Mouse (Mus musculus) brown adipose tissue, adult 24 weeks (tissue): ENCODE measurements at regions not wholly inside any gene's neighbourhood (a gene's known extent, or its start where the extent isn't known, plus 50 kb on each side); places are given as distances from the start of the nearest gene placed in this dataset.
"Not testable (repeated sequence)": the region's sequence is repeated elsewhere in the genome, so short reads cannot be mapped to it uniquely, and the experiment has no call there.

Experiments used
- H3K27ac ChIP-seq: fragments of 200-500 bp; replicated peaks from 2 replicates; pipeline ENCODE4 v1.5.1; 2012; ENCODE audit warnings: low read depth, mild to moderate bottlenecking, low read length
- H3K4me1 ChIP-seq: fragments of 200-500 bp; 2 replicates; pipeline ENCODE4 v1.6.1; 2012; ENCODE audit warnings: low read length, mixed read lengths; ENCODE audit not compliant: control insufficient read depth, insufficient read depth, insufficient read length
- H3K4me3 ChIP-seq: fragments of 200-500 bp; 2 replicates; pipeline ENCODE4 v1.5.1; 2012; ENCODE audit warnings: low read depth, mild to moderate bottlenecking, low read length, moderate library complexity; ENCODE audit not compliant: insufficient read depth

DNA sequence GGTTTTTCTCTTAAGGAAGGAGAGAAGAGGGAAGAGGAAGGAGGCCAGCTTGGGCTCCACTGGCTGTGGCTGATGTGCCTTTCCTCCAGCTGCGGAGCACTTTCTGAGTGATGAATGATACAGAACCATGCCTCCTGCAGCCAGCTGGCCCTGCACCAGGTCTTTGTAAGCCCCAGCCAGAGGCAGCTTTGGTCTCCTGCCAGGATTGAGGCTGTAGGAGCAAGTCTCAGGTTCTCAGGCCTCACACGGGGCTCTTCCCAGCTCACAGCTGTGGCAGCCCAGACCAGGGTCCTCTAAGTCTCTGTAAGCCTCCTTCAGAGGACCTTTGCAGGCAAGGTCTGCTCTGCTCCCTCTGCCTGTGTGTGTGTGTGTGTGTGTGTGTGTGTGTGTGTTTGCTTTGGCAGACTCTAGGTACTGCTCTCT is 94.6 kb downstream of the Phlda1 start:
- Histone ChIP-seq H3K4me1 (no peaks in the 10 kb centered on the region), H3K27ac (no peak overlapping the region), H3K4me3 (no peak overlapping the region)

DNA sequence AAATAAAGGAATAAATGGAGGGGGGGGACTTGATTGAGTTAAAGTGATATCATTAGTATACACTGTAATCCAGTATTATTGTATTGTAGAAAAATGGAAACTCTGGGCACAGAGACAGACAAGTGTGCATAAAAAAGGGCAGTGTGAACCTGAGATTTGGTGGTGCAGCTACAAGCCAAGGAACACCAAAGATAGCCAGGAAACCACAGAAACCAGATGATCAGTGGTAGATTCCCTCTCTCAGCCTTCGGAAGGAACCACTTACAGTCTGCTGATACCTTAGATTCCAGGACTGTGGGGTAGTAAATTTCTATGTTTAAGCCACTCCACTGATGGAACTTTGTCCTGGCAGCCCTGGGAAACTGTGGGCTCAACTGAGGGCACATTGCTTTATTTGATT is 97.1 kb downstream of the Phlda1 start:
- Histone ChIP-seq H3K4me1 (no peaks in the 10 kb centered on the region), H3K4me3 (no peak overlapping the region), H3K27ac (no peak overlapping the region)

DNA sequence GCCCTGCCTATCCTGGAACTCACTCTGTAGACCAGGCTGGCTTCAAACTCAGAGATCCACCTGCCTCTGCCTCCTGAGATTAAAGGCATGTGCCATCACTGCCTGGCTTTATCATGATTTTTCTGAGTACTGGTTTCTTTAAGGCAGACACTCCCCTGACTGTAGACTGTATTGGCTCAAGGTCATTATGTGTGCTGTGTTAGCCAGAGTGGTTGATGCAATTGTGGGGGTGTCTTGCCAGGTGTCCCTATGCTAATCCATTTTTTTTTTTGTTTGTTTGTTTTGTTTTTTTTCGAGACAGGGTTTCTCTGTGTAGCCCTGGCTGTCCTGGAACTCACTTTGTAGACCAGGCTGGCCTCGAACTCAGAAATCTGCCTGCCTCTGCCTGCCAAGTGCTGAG is 101.3 kb downstream of the Phlda1 start:
- not testable (repeated sequence) for H3K4me3 ChIP-seq, H3K27ac ChIP-seq, H3K4me1 ChIP-seq

DNA sequence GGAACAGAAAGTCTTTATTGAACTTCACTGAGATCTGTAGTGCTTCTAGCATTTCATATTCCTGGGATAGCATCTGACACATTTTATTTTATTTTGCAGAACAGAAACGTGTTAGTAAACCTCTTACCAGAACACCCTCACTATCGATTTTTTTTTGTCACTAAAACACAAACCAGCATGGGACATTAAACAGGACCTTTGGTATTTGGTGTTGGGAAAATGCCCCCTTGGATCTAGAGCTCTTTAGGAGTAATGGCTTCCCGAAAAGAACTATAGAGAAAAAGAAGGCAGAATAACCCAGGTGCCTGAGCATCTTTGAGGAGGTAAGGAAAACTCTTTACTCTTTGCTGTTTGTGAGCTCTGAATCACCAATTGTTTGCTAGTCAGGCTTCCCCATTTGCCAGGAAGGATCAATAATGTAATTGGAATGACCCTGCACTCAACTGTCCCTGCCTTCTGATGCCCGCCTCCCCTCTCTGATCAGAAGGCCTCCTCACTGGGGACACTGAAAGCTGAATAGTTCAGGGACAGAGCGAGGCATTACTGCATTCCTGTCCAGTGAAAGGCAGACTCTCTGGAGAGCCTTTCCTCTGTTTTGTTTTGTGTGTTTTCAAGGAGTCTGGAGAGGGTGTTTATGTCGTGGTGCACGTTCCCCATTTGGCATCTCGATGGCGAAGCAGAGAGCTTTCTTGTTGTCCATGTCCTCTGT is 102.5 kb downstream of the Phlda1 start:
- H3K27ac ChIP-seq, result no peak overlapping the region
- no peaks in the 10 kb centered on the region for H3K4me1 ChIP-seq
- no peak overlapping the region for H3K4me3 ChIP-seq

DNA sequence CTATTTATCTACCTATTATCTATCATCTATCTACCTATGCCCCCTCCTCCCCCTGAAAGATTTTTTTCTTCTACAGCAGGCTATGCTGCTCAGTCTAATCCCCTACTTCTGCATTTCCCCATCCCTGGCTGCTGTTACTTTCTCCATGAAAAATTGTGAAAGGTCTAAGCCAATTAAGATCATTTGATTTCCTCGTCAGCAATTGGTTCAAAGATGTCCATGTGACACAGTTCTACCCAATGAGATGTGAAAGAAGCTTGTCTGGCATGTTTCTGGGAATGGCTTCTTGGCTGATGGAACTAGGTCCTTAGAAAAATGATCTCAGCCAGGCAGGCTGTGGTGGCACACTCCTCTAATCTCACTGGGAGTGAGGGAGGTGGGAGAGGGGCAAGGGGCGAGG is 103.8 kb downstream of the Phlda1 start:
- Histone ChIP-seq H3K27ac (no peak overlapping the region), H3K4me3 (no peak overlapping the region), H3K4me1 (no peaks in the 10 kb centered on the region)

DNA sequence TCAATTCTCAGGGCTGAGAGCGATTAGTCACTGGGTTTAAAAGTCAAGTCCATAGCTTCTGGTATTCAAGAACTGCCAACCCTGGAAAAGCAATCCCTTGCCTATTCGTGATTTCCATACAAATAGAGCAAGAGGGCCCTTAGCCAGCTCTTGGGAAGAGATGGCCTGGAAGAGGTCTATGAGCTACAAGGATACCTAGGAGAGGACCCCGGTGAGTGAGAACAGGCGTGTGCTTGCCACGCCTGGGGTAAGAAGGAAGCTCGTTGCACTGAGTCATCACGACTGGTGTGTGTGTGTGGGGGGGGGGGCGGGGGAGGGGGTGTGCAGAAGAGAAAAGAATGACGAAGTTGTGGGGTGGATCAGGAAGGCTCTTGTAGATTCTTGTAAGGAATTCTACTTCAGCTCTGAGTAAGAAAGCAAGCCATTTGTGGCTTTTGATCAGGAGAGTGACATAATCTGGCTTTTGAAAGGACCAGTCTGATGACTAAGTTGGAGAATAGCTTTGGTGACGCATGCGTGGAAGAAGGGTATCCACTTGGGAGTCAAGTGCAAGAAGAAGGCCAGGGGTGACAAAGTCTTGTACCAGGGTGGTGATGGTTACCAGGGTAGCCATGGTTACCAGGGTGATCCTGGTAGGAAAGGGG is 113.7 kb downstream of the Phlda1 start:
- no peaks in the 10 kb centered on the region for H3K4me1 ChIP-seq
- H3K27ac ChIP-seq, result no peak overlapping the region
- no peak overlapping the region for H3K4me3 ChIP-seq

DNA sequence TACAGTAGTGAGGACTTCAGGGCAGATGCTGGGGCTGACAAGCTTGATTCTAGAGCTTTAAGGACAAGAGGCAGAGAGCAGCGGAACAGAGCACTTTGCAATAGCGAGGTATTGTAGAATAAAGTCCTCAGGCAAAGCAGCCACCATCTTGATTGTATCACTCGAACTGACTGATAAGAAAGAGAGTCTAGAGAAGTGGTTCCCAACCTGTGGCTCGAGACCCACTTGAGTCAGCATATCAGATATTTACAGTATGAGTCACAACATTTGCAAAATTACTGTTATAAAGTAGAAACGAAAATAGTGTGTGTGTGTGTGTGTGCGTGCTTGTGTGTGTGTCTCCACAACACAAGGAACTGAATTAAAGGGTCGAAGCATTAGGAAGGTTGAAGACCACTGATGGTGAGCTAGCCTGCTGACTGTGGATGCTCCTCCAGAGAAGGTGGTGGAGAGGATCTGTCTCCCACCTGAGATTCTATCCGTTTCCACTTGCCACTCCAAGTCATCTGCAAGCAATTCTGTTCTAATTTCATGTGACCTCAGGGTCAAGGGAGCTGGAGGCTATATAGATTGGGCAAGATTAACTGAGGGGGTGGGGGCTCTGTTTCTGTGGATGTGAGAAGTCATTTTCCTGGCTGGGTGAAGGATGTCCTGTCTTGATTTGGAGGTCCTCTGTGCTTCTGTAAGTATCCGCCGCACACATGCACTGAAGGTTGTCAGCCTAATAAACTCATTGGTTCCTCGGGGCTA is 115.0 kb downstream of the Phlda1 start:
- Histone ChIP-seq H3K4me3 (no peak overlapping the region), H3K27ac (no peak overlapping the region), H3K4me1 (no peaks in the 10 kb centered on the region)

DNA sequence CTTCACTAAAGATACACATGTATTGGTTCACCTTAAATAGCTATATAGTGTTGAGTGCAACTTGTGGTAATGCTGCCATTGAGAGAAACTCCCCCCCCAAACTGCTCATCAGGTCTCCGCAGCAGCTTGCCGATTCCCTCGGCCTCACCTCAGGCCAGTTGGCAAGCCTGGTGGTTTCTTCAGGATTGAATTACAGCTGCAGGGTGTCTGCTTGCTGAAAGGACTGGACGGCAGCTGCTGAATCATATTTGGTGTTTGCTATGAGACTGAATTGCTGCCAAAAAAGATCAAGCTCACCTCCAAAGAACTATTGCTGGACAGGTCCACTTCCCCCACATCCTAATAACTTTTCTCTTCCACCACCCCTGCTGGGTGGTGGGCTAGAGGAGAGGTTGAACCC is 116.7 kb downstream of the Phlda1 start:
- Histone ChIP-seq H3K4me3 (no peak overlapping the region), H3K4me1 (no peaks in the 10 kb centered on the region), H3K27ac (no peak overlapping the region)

DNA sequence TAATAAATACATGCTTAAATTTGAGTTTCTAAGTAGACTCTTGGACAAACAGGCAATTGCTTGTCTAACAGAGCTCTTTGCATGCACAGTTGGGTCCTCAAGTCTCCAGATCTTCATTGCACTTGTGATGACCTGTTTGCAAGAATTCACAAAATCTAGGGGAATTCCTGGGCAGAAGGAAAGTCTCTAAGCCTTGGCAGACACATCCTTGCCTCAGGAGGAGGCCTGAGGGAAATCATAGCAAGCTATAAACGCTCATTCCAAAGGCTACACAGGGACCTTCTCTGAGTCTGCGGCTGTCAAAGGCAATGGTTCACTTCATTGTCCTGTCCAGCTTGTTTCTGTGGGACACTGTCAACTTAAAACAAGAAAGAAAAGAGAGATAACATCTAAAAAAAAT is 117.9 kb downstream of the Phlda1 start:
- Histone ChIP-seq H3K4me1 (no peaks in the 10 kb centered on the region), H3K4me3 (no peak overlapping the region)

DNA sequence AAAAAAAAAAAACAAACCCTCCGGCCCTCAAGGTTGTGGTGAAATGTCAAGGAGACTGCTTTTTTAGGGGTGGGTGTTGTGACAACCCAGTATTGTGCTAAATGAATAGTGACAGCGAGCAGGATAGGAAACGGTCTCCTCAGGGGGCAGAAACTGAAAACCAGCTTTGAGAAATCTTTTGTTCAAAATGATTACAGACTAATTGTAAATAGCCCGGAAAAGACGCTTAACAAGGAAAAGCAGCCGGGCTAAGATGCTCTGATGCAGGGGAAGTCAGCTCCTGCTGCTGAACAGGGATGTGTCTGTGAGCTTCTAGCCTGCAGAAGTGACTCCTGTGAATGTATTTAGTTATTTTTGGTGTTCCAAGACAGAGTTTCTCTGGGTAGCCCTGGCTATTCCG is 118.5 kb downstream of the Phlda1 start:
- Histone ChIP-seq H3K4me3 (no peak overlapping the region), H3K27ac (no peak overlapping the region), H3K4me1 (no peaks in the 10 kb centered on the region)

More for the DNA sequence above, 117.9 kb downstream of the Phlda1 start:
- H3K27ac ChIP-seq, result no peak overlapping the region

DNA sequence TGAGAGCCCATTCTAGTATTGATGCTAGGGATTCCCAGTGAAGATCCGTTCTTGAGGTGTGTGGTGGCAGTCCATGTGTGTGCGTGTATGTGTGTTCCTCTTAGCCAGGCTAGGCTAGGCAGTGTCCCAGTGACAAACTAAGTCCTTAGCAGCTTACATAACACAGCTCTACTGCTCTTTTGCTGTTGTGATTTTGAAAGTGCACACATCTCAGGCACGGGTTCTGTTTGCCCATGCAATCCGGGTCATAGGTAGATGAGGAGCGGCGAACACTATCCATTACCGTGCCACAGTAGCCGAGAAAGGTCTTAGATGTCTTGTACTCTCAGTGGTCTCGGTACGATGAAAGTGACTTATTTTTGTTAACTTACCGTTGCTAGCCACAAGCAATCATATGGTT is 119.5 kb downstream of the Phlda1 start:
- no peak overlapping the region for H3K4me3 ChIP-seq
- no peaks in the 10 kb centered on the region for H3K4me1 ChIP-seq
- H3K27ac ChIP-seq, result no peak overlapping the region

DNA sequence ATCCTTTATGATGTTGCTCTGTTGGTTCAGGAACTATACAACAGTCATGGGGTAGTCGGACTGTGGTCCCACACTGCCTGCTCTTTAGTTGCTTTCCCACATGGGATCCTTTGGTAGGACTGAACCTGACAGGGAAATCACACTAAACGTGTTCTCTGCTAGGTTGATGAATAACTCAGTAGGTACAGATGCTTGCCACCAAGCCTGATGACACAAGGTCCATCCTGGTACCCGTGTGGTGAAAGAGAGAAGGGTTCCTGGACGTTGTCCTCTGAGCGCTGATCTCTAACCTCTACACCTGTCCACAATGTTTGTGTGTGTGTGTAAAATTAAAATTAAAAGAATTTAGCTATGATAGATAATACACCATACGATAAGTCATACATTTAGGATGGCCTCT is 119.9 kb downstream of the Phlda1 start:
- Histone ChIP-seq H3K27ac (no peak overlapping the region), H3K4me1 (no peaks in the 10 kb centered on the region), H3K4me3 (no peak overlapping the region)

DNA sequence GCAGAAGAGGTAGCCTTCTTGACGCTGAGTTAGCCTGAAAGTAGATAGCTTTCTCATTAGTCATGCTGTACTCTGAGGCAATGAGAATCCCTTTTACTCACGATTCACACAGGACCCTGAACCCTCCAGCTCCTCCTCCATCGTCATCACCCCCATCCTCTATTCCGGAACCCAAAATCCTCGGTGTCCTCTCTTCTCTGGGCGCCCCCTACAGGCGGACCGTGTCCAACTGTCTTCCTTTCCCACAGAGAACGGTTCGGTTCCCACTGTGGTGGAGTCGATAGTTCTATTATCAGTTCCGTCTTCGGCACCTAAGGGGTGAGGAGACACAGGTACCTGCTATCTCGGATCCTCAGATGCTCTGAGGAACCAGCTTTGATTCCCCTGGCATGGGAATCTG is 130.2 kb downstream of the Phlda1 start:
- Histone ChIP-seq H3K4me1 (no peaks in the 10 kb centered on the region), H3K4me3 (no peak overlapping the region), H3K27ac (no peak overlapping the region)

DNA sequence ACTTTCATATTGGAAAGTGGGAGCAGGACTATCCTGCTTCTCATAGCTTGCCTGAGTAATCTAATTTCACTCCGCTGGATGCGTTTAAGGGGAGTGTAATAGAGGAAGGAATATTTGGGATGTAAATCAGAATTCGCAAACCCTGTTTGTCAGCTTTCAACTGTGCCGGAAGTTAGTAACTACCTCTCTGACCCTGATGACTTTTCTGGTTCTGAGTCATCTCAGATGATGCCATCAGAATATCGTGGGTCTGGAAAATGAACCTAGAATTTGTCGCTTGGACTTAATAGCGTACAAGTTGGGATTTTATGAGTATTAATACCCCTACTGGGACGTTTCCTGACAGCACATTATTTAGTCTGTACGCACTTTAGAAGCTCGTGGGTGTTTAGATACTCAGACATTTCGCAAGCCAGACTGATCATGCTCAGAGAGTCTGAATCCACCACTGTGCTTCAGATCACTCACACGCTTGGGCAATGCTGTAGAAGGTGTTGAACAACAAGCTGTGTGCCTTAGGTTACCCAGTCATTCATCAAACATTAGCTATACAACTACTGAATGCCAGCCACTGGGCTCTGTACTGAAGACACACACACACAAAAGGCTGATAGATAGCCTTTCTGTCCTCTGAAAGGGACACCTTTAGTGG is 131.1 kb downstream of the Phlda1 start:
- no peaks in the 10 kb centered on the region for H3K4me1 ChIP-seq
- H3K4me3 ChIP-seq, result no peak overlapping the region
- no peak overlapping the region for H3K27ac ChIP-seq

DNA sequence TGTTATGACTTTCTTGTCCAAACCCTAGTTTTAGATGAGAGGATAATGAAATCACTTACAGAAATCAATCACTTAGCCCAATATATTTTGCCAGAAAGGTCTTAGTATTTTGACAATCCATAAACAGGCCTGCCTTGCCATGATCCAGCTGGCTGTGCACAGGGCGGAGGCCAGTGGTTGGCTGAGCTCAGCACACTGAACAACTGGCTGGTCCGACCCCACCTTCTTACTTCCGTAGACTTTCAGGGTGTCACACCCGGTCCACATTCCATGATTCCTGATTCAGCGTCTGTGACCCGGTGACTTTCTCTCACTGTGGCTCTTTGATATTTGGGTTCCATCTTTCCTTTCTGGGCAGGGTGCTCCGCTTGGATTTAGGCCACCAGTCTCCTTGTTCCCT is 133.8 kb downstream of the Phlda1 start:
- Histone ChIP-seq H3K4me1 (no peaks in the 10 kb centered on the region), H3K4me3 (no peak overlapping the region), H3K27ac (no peak overlapping the region)
